Comparison of ENCODE assay signal across 8 mouse cellular contexts in the genomic region with DNA sequence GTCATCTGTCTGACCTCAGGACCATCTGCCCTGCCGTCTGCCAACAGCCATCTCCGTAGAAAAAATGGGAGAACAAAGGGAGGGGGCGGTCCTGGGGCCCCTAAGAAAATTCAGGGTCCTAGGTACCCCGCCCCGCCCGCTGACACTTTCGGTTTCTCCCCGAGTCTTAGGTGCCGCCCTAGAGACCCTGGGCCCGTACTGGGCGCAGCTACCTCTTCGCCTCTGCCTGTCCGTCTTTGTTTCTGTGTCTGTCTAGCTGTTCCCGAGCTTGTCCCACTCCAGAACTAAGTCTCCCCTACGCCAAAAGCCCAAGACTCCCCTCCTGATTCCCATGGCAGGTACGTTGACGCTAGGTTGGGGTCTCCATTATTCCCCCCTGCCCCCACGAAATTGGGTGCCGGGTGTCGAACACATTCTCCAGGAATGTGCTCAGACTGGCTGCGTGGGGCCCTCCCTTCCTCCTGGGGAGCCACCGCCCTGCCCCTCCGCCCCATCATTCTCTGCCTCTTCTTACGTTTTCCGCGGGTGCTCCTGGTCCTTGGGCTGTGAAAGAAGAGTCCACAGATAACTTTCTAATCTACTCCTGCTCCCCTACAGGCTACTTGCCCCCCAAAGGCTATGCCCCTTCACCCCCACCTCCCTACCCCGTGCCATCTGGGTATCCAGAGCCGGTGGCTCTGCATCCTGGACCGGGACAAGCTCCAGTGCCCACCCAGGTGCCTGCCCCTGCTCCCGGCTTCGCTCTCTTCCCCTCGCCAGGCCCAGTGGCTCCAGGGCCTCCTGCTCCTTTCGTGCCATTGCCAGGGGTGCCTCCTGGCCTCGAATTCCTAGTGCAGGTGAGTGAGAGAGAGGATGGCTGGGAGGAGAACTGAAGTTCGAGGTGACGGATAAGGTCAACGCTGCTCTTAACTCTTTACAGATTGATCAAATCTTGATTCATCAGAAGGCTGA. TPM values are rescaled to one million over a fixed set of nuclear protein-coding genes. Genes with fewer than 3 reads are reported as not detected.
DNase-seq lines count a peak whose midpoint lies in the region; TF ChIP-seq lines count a peak whose summit lies in the region.

No protein-coding gene starts in this region.

- no peak for TF ChIP-seq POLR2A in spleen, adult 2 months (IDR thresholded peaks at IDR 0.05; ENCODE audit: low read depth, low read length)

- no peaks in the 10 kb centered on the region for H3K27me3 ChIP-seq in spleen, adult 2 months (ENCODE audit: control insufficient read depth, insufficient read depth, low read length)
- H3K27me3 ChIP-seq in megakaryocyte, embryonic 14.5 days (replicated peaks), result no peaks in the 10 kb centered on the region

- no peaks in the 10 kb centered on the region for H3K9me3 ChIP-seq in megakaryocyte, embryonic 14.5 days

- H3K27ac ChIP-seq in spleen, adult 2 months (ENCODE audit: insufficient read depth, low read length), result peak overlapping the region; percentile 31; the same call in 1 of the 2 replicates

- DNase-seq in spleen, adult 2 months (ENCODE audit: low read depth in 1 of 2, low spot score in 2 of 2), result no peak
- no peak for DNase-seq in spleen, postnatal 36 days (ENCODE audit: low spot score in 2 of 2)
- DNase-seq in cerebellum, postnatal 10 days, result peak; percentile 53 to 64
- peak; percentile 42 to 46 for DNase-seq in heart, adult 9 months (ENCODE audit: low spot score in 2 of 2)
- DNase-seq in kidney, postnatal 14 days, result peak; percentile 36
- DNase-seq in retina, postnatal 1 day, result no peak
- DNase-seq in layer of hippocampus, adult 18-20 months (ENCODE audit: low spot score in 2 of 2), result no peak

- no peaks in the 10 kb centered on the region for H3K36me3 ChIP-seq in spleen, adult 2 months (ENCODE audit: control insufficient read depth, insufficient read depth, low read length)
- peaks cover 48% of the 10 kb centered on the region for H3K36me3 ChIP-seq in megakaryocyte, embryonic 14.5 days (replicated peaks; ENCODE audit: low read length)

- H3K4me3 ChIP-seq in spleen, adult 2 months (ENCODE audit: extremely low read depth, insufficient read depth, insufficient read length), result peak overlapping the region; percentile 66
- peak overlapping the region; percentile 97 for H3K4me3 ChIP-seq in megakaryocyte, embryonic 14.5 days (replicated peaks)

- 8% methylated on average over 37 of the region's 37 CpGs for WGBS in spleen, adult 2 months

- TF ChIP-seq CTCF in spleen, adult 2 months (IDR thresholded peaks at IDR 0.05; ENCODE audit: extremely low read depth, insufficient read depth, insufficient read length, insufficient replicate concordance), result no peak

- peaks cover 18% of the 10 kb centered on the region; the same call in 1 of the 2 replicates for H3K4me1 ChIP-seq in spleen, adult 2 months (ENCODE audit: control insufficient read depth, insufficient read depth, insufficient read length)
- H3K4me1 ChIP-seq in megakaryocyte, embryonic 14.5 days, result peaks cover 78% of the 10 kb centered on the region

RNA-seq across cellular contexts. Expression of a gene that starts 0.8 kb away (rescaled TPM):
- 35.4 and 44.3 TPM in 2 replicates for polyA plus RNA-seq in spleen, adult 2 months (2012; rRNA removed)
- polyA plus RNA-seq in megakaryocyte, embryonic 14.5 days (2012; ENCODE audit: insufficient read depth, low replicate concordance), result 41.3 and 79.4 TPM in 2 replicates
- total RNA-seq in layer of hippocampus, adult 18-20 months (2021), result 10 to 100 TPM; 15.9 to 16.1 TPM

RNA-seq across cellular contexts. Expression of a gene that starts 8.7 kb away (rescaled TPM):
- polyA plus RNA-seq in spleen, adult 2 months (2012; rRNA removed), result 93.7 and 99.0 TPM in 2 replicates
- polyA plus RNA-seq in megakaryocyte, embryonic 14.5 days (2012; ENCODE audit: insufficient read depth, low replicate concordance), result 742 and 1,105 TPM in 2 replicates
- 100 to 1,000 TPM; 110 to 117 TPM for total RNA-seq in layer of hippocampus, adult 18-20 months (2021)

RNA-seq across cellular contexts. Expression of a gene that starts 9.4 kb away (rescaled TPM):
- 9.1 and 10.2 TPM in 2 replicates for polyA plus RNA-seq in spleen, adult 2 months (2012; rRNA removed)
- polyA plus RNA-seq in megakaryocyte, embryonic 14.5 days (2012; ENCODE audit: insufficient read depth, low replicate concordance), result 4.9 and 17.7 TPM in 2 replicates
- total RNA-seq in layer of hippocampus, adult 18-20 months (2021), result 100 to 1,000 TPM; 191 to 196 TPM

RNA-seq across cellular contexts. Expression of a gene that starts 11.5 kb away (rescaled TPM):
- polyA plus RNA-seq in spleen, adult 2 months (2012; rRNA removed), result 0.85 and 1.2 TPM in 2 replicates
- polyA plus RNA-seq in megakaryocyte, embryonic 14.5 days (2012; ENCODE audit: insufficient read depth, low replicate concordance), result not detected in 2 replicates
- not detected for total RNA-seq in layer of hippocampus, adult 18-20 months (2021)

RNA-seq across cellular contexts. Expression of a gene that starts 25.0 kb away (rescaled TPM):
- polyA plus RNA-seq in spleen, adult 2 months (2012; rRNA removed), result not detected in 2 replicates
- polyA plus RNA-seq in megakaryocyte, embryonic 14.5 days (2012; ENCODE audit: insufficient read depth, low replicate concordance), result not detected in 2 replicates
- total RNA-seq in layer of hippocampus, adult 18-20 months (2021), result under 1 TPM in 1 of 2 experiments, not detected in 1; 0.62 TPM

Comparison
In these comparisons a context has a peak if more than half of its experiments do, and no peak if none do; other contexts are left out.
1. DNase-seq: peak in cerebellum, postnatal 10 days (2 of 2), heart, adult 9 months (2 of 2) and kidney, postnatal 14 days (single experiment); none in spleen, adult 2 months (0 of 2), spleen, postnatal 36 days (0 of 2), retina, postnatal 1 day (single experiment) and layer of hippocampus, adult 18-20 months (0 of 2).